Mouse (Mus musculus) heart, postnatal 25 days (tissue): ENCODE results near the gene Musk. TPM values are rescaled to one million over a fixed set of nuclear protein-coding genes. Genes with fewer than 3 reads are reported as not detected.

Source experiments
- DNase-seq: peaks from one replicate; pipeline ENCODE4 v3.0.0; 2022; ENCODE audit warnings: low spot score
- intact Hi-C: fragments of 180-260 bp; cut with DNase I; formaldehyde crosslinking; loops from one replicate; pipeline ENCODE4 v1.15.1; 2025
- total RNA-seq, 2 experiments: library from RNA; stranded (reverse); gene quantifications; 2 replicates each; pipeline ENCODE4 v1.2.3; 2021

The Musk gene
- total RNA-seq, 2 experiments from 2014 or later, result 0.57 to 0.70 TPM

DNA sequence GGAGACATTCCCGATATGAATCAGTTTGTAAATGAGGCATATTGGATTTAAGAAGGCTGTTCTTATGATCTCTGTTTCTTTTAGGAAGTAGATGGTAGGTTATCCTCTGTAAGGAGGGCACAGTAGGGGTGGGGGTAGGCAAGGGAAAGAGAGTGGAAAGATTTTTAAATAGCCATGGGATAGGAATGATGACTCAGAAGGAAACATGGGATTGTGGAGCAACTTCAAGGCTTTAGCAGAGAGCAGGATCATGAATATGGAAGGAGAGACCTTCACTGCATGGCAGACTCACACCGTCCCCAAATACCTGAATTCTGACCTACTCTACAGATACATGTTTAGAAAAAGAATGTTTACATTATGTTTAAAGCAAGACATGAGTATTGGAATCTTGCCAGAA is 21.7 kb downstream of the Musk start:
- no peak for DNase-seq
- intact Hi-C loops, result no loop called here

- intact Hi-C loops, result no loop called here
These were observed 27.6 kb downstream of the Musk start for GRCm38 (mm10) chr4:58313344-58313743.

GRCm38 (mm10) chr4:58314942-58315508 is 29.3 kb downstream of the Musk start:
- intact Hi-C loops, result no loop called here
- DNase-seq, result no peak

More at GRCm38 (mm10) chr4:58313344-58313743, 27.6 kb downstream of the Musk start:
- DNase-seq, result no peak

DNA sequence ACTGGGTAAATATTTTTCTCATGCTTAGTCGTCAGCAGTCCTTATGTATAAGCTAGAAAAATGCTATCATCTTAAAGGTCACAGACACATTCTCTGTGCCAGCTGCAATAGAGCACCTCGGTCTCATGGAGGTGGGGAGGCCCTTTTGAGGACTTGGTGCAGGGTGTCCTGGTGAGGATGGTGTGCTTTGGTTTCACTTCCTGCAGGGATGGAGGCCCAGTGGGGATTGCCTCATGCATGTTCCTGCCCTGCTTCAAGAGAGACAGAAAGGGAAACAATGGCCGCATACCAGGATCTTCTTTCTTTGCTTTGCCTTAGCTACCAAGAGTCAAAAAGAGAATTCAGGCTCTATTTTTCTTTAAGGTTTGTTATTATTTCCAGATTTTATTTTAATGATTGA is 31.8 kb downstream of the Musk start:
- DNase-seq, result no peak
- intact Hi-C loops, result no loop called here

GRCm38 (mm10) chr4:58320293-58320692 is 34.5 kb downstream of the Musk start:
- no peak for DNase-seq
- intact Hi-C loops, result no loop called here

GRCm38 (mm10) chr4:58326746-58327145 is 41.0 kb downstream of the Musk start:
- intact Hi-C loops, result no loop called here
- DNase-seq, result no peak

DNA sequence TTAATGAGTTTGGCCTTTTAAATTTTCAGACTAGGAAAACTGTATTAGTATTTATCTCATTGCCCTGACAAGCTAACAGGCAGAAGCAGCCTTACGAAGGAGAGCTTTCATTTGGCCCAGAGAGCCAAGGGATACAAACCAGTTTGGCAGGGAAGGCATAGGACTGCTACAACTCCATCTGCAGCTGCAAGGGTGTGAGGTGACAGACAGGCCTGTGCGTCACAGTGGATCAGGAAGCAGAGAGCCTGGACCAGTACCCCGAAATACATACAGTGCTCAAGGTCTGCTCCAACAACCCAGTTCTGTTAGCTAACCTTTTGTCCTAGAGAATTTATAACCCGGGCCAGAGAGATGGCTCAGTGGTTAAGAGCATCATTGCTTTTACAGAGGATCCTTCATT is 42.5 kb downstream of the Musk start:
- no peak for DNase-seq
- intact Hi-C loops, result no loop called here

DNA sequence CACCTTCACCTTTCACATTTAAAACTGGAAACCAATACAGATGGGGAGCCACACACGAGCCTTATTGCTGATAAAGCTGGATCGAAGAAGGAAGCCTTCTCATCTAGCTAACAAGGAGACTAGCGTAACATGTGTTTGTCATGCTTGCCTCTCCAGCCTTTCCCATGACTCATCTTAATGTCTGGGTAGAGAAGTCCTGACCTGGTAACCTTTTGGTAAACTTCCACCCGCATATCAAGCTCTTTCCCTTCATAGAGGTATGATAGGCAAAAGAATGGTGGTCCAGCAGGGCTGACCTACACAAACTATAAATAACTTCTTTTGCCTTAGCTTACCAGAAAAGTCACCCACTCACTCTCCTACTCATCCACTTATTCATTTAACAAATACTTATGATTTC is 44.3 kb downstream of the Musk start:
- intact Hi-C loops, result no loop called here
- DNase-seq, result no peak

DNA sequence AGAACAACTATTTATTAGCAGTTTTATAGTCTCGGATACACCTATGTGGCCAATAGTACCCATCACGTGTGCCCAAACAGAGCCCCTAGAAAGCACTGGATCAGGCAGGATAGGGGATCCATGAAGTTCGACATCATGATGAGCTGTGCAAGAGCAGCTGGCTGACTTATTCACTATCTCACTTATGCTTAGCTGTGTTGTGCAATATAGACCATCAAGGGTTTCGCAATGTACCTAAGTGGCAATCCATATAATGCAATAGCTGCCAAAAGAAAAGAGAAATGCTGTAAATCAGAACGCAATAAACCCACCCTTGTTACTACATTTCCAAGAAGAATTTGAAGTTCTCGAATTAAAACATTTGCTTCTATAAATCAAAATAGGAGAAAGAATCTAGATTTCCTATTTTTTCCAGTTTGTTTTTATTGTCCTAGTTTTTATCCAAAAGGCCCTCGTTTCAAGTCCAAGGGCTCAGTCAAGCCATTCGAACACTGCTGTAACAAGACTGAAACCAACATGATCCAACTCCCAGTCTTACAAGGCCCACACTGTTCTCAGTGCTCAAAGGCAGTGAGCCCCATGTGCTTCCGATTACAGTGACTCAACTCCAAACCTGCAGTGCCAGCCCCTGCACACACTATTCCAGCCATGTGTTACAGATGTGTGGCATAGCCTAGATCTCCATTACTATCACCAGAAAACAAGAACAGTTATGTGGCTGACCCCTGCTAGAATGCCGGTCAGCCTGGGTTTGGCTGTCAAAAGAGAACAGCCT is 45.3 kb downstream of the Musk start:
- intact Hi-C loops, result no loop called here
- DNase-seq, result no peak

DNA sequence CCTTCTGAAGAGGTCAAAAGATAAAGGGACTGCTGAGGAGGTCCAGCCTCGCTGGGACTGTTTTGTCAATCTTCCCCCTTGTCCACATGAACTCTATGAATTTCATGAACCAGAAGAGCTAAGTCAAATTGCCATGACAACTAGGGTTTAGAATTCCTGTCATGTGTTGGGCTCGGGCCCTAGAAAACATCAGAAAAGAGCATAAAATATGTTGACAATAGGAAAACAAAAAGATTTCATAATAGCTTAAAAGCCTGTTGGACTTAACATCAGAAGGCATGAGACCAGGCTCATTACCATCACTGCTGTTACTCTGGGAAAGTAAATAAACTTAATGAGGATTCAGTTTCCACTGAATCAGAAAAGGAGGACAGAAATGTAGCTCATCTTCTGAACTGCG is 46.6 kb downstream of the Musk start:
- intact Hi-C loops, result no loop called here

DNA sequence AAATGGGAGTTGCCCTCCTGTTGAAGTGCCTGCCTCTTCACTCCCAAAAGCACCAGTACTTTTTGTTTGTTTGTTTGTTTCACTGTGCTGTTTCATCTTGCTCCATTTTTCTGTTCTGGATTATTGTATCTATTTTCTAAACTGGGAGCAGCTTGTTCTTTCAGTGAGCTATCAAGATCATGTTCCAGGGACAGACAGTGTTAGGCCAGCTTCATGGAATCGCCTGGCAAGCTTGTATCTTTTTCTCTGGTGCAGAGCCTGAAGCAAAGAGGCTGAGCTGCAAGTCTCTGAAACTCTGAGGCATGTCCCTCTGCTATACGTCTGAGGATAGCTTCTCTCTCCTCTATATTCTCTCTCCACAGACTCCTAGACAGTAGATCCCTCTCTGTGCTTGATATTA is 50.5 kb downstream of the Musk start:
- no peak for DNase-seq
- intact Hi-C loops, result no loop called here

More for the DNA sequence above, 46.6 kb downstream of the Musk start:
- DNase-seq, result no peak

DNA sequence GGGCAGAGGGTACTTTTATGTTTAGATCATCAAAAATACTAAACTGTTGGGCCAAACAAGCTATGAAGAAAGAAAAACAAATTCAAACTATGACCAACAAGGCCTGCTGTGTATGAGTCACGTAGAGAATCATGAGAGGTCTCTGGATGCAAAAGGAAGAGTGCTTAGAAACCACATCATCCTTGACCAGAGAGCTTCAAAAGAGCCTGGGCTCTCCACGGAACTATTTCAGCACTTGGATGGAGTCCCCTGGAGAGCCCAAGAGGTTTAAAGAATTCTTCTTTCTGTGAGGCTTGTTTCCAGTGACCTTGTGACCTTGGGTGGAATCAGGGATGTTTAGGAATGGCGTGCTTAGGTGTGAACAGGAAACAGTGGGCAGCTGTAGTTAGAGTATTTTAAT is 53.5 kb downstream of the Musk start:
- DNase-seq, result no peak
- intact Hi-C loops, result no loop called here

- no peak for DNase-seq
- intact Hi-C loops, result no loop called here
These were observed 64.4 kb downstream of the Musk start for GRCm38 (mm10) chr4:58350206-58350605.

GRCm38 (mm10) chr4:58351165-58351564 is 65.4 kb downstream of the Musk start:
- intact Hi-C loops, result no loop called here

GRCm38 (mm10) chr4:58351590-58351989 is 65.8 kb downstream of the Musk start:
- no peak for DNase-seq
- intact Hi-C loops, result no loop called here

More at GRCm38 (mm10) chr4:58351165-58351564, 65.4 kb downstream of the Musk start:
- no peak for DNase-seq

- intact Hi-C loops, result no loop called here
- DNase-seq, result no peak
These were observed 73.2 kb downstream of the Musk start for GRCm38 (mm10) chr4:58358996-58359395.

GRCm38 (mm10) chr4:58365321-58365720 is 79.6 kb downstream of the Musk start:
- intact Hi-C loops, result no loop called here

GRCm38 (mm10) chr4:58371106-58371505 is 85.3 kb downstream of the Musk start:
- DNase-seq, result no peak
- intact Hi-C loops, result no loop called here

More at GRCm38 (mm10) chr4:58365321-58365720, 79.6 kb downstream of the Musk start:
- DNase-seq, result no peak

- intact Hi-C loops, result no loop called here
- no peak for DNase-seq
These were observed 87.8 kb downstream of the Musk start for GRCm38 (mm10) chr4:58373599-58373998.

DNA sequence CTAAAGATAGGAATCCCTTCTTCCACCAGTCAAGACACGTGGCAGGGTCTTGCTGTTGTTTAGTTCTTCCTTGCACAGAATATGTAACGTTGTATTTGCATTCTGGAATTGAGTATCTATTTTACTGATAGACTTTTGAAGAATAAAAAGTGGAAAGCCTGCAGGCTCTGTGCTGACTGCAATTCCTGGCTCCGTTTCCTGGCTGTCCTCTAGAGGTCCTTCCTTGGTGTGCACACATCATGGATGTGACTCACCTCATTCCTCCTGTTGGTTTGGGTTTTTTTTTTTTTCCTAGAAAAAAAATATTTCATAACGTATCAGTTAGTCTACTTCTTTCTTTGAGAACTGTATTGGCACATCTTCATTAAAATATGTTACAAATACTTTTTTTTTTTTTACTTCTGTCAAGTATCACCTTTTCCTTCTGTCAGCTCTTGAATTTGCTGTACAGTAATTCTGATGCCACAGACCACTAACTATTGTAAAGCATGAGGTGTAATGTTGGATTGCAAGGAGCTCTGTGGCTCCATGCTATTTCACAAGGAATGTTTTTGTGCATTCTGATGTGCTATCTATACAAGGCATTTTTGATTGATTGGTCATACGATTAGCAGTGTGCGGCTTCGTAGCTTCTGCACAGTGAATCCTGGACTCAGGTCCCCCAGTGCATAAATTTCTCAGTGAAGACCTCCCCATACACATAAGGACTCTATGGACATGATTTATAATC is 88.5 kb downstream of the Musk start:
- DNase-seq, result peak; percentile 15
- intact Hi-C loops, result no loop called here

- intact Hi-C loops, result no loop called here
- no peak for DNase-seq
These were observed 93.4 kb downstream of the Musk start for GRCm38 (mm10) chr4:58379186-58379585.
